Mouse (Mus musculus) megakaryocyte-erythroid progenitor cell, adult 5-6 weeks (primary cell): ENCODE results near the gene Cfap70. TPM values are rescaled to one million over a fixed set of nuclear protein-coding genes. Genes with fewer than 3 reads are reported as not detected.

Experiments
- ATAC-seq: replicated peaks from 2 replicates; pipeline ENCODE4 v1.8.0; 2016; ENCODE audit warnings: mild to moderate bottlenecking, inconsistent platforms; ENCODE audit not compliant: severe bottlenecking, poor library complexity, low FRiP score, low TSS enrichment
- total RNA-seq, 2 experiments: library from RNA; stranded (forward) in 1 of 2; stranded (reverse) in 1 of 2; fragments of 200-1000, 215-1000 nt in 1 of 2; fragments of >200 nt in 1 of 2; fragmentation: Nextera tagmentation in 1 of 2; gene quantifications; 2 replicates each; pipeline ENCODE4 v1.2.3; 2014 to 2017

The Cfap70 gene
- total RNA-seq, 2 experiments from 2014 or later, result not detected

DNA sequence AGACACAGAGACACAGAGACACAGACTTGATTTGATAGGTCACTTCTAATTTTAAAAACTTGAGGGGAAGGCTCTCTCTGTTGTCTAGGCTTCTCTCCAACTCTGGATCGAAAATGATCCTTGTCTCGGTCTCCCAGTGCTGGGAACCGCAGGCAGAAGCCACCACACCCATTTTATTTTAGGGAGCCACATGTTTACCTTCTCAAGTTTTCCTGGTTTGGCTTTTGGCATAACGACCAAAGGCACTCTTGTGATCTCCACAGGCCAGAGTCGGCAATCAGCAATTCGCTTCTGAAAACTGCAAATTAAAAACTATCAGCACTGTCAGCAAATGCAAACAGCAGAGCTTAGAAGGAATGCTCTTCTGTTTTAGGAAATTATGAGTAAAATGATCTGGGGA, 20.3 kb downstream of the Cfap70 start:
- no peak for ATAC-seq

DNA sequence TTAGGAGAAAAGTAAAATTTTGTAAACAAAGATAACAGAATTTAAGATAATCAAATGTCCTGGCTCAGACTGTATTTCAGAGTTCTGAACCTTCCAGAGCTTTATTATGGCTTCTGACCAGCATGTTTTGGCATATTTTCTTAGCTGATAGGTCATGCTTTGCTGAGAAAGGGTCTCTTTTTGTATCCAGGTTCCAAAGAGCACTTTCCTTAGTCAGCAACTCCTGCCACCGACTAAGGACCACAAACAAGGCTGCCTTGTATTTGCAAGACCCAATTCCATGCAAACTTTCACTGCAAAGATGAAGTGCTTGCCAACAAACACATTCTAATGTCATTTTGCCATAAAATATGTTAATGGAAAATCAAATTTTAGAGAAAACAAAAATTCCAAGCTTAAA, 22.2 kb downstream of the Cfap70 start:
- ATAC-seq, result no peak

DNA sequence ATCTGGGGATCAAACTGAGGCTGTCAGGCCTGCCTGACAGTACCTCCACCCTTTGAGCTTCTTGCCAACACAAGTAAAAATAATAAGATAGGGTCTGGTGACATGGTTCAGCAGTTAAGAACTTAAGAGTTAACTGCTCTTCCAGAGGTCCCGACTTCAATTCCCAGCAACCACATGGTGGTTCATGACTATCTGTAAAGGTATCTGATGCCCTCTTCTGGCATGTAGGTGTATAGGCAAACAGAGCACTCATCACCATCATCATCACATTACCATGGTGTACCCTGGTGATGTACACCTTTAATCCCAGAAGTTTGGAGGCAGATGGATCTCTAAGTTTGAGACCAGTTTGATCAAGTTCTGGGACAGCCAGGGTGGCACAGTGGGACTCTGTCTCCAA, 23.4 kb downstream of the Cfap70 start:
- 0 out of 2 replicates have a peak, but pooled peaks have one; percentile 47 for ATAC-seq

DNA sequence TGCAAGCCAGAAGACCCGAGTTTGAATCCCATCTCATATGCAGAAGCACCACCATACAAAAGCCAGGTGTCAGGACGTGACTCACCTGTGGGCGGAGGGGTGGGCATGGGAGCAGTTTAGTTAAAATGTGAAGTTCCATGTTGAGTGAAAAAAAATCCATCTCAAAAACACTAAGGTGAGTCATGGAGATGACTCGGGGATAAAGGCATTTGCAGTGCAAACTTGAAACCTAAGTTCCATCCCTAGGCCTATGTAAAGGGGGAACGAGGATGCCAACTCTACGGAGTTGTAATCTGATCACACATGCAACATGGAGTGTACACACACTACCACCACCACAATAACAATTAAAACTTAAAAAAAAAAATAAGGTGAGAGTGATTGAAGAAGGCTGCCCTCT, 29.0 kb downstream of the Cfap70 start:
- no peak for ATAC-seq

DNA sequence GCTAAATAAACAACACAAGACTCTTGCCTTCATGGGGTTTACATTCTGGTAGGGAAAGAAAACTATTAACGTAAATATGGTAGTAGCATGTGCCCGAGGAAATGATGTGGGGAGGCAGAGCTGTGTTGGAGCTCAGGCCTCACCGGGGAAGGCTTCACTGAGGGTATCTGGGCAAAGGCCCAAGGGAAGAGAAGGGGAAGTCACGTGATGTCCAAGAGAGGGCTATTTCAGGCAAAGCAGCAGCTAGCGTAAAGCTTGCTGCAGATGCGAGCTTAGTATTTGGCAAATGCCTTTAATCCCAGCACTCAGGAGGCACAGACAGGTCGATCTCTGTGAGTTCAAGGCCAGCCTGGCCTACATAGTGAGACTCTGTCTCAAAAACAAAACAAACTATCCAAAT, 29.8 kb downstream of the Cfap70 start:
- ATAC-seq, result no peak

DNA sequence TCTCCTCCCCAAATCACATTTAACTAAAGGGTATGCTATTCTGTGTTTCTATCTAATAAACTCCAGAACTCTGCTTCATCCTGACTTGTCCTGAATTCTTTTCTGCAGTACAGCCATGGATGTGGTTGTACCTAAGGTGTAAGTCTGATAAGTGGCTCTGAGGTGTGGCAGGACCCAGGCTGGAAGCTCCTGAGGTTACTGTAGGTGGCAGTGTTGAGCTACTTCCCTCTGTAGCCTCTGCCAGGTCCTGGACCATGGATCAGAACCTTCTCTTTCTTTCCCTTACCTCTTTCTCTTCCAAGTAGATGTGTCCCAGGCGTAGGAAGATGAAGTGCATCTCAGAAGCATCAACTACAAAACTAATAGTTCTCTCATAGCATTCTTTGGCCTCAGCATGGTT, 52.0 kb downstream of the Cfap70 start:
- peak; percentile 89 for ATAC-seq

DNA sequence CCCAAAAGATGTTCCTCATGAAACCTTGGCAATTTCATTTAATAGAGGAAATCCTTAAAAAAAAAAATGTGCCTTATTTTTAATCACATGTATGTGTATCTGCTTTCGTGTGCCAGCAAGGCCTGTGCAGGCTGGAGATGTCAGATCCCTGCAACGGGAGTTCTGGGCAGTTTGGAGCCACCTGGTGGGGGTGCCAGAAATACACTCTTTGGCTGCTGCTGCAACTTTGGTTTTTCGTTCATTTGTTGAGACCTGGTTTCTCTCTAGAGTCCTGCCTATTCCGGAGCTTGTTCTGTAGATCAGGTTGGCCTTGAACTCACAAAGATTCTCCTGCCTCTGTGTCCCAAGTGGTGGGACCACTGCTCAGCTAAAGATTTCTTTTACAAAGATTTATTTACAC, 53.2 kb downstream of the Cfap70 start:
- ATAC-seq, result peak; percentile 62; the same call in 1 of the 2 replicates

DNA sequence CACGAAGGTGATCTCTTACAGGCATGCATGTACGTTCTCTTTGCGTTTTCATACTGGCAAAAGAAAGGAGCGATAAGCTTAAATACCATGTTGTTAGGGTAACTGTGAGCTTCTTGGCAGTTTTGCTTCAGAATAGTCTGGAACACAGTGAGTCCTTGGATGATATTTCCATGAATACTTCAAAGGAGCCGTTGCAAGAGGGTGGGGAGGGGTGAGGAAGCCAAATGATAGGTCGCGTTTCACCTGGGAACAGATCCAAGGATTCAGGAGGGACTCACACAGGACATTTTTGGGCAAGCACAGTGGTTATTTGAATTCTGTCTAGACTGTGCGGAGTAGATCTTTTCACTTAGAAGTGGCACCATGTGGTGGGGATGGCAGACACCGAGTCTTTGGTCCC, 54.8 kb downstream of the Cfap70 start:
- ATAC-seq, result no peak

DNA sequence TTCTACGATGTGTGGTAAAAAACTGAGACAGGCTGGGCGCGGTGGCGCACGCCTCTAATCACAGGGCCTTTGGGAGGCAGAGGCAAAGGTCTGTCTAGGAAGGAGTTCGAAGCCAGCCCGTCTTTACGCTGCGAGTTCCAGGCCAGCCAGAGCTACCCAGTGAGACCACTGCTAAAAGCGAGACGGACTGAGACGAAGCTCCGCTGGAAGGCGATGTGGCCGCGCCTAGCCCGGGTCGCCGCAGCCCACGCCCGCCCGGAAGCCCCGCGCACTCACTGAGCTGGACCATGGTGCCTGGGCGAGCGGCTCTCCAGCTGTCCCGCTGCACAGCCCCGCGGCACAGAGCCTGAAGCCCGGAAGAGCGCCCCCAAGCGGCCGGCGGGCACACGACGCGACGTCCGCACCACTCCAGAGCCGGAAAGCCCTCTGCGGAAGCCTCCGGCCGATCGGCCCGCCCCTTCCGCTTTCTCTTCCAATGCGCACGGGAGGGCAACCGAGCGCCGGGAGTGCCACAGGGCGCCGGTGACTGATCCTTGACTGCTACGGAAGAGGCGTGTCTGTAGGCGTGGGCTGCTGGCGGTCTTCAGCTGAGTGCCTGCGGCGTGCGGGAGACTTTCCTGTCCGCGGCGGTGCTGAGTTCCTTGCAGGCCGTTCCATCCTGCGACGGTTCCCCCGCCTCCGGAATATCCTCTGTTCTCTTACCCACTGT, 58.7 kb downstream of the Cfap70 start, which contains the start of gene Mrps16:
Mrps16 (minus strand) TSS at position 430 of the 709 bp plus-strand sequence.
- peak; percentile 96 for ATAC-seq

DNA sequence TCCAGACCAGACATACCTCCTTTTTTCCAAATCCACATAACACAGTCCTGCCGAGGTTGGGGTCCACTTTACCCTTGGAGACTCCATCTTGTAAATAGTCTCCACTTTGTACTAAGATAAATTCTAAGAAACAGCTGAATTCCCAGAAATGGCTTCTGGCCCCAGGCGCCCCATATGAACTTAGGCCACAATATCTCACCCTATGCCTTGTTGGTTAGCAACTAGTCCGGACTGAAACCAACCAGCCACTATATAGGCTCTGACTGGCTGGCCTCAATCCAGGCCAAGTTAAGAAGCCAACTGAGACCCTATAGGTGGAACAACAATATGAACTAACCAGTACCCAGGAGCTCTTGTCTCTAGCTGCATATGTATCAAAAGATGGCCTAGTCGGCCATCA, 59.7 kb downstream of the Cfap70 start:
- ATAC-seq, result no peak

DNA sequence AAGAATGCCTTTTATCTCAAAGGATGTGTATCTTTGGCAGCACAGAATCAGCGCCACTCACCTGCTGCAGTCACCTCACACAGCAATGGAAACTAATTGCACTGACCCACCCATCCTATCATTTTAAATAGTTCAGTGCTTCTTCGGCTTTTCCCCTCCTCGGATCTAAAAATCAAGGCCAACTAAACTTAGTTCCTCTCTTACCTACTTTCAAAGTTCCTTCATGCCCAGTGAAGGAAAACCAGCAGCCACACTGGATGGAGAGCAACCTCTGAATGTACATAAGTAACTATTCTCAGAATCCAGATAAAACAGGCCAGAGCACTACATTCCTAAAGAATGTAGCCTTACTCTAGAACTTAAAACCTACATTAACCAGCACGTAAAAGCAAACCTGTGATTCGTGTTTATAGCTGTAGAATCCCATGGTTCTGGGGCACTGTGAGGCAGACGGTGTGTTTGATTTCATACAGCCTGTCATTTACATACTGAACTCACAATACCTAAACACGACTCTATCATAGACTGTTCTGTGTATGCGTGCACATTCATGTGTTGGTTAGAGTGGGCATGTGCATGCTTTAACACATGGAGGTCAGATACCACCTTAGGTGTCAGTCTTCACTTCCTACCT, 62.5 kb downstream of the Cfap70 start:
- ATAC-seq, result no peak

DNA sequence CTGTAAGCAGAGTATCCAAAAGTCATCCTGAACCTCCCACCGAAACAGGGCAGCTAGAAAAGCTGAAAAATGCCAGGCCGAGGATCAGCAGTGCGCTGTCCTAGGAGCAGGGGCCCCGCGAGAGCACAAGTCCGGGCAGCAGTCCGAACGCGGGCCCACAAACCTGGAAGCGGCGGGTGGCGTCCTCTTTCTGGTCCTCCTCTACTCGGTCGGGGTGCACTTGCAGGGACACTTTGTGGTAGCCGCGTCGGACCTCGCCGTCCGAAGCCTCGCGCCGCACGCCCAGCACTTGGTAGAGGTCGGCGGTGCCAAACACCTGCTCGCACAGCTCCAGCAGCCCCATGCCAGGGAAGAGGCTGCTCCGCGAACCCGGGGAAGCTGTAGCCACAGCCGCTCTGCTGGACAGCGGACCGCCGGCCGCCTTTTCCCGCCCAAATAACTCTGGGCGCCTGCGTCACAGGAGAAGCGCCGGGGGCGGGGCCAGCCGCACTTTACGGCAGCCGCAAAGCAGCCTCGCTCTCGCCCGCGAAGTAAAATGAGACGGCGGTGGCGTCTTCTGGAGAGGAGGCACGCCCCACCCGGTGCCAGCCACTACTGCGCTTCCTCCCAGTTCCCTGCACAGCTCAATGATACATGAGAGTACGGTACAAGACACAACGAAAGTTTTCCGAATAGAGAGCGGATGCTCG, 63.4 kb downstream of the Cfap70 start, which contains the start of gene Dnajc9:
Dnajc9 (minus strand) TSS at position 470 of the 689 bp plus-strand sequence.
- peak; percentile 63 for ATAC-seq

DNA sequence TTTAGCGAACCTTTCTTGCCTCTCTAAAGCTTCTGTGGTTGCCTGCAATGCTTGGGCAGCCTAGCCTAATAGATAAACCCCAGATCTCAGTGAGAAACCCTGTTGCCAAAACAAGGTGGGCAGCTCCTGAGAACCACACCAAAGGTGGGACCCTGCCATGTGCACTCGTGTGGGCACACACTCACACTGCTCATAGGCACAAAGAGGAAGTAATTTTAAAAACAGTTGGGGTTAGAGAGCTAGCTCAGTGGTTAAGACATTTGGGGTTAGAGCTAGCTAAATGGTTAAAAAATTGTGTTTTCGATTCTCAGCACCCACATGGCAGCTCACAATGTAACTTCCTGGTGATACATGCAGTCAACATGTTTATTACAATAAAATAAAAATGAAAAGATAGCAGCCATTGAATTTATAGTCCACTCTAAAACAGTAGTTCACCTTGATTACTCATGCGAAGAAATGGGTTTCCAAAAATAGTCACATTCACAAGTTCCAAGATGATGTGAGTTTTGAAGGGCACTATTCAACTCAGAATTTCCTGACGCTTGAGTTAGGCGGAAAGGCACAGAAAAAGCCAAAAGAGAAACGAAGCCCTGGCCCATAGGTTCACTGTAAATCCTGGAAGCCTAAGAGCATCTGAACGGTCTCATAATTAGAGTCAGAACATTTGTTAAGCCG, 72.1 kb downstream of the Cfap70 start:
- no peak for ATAC-seq

DNA sequence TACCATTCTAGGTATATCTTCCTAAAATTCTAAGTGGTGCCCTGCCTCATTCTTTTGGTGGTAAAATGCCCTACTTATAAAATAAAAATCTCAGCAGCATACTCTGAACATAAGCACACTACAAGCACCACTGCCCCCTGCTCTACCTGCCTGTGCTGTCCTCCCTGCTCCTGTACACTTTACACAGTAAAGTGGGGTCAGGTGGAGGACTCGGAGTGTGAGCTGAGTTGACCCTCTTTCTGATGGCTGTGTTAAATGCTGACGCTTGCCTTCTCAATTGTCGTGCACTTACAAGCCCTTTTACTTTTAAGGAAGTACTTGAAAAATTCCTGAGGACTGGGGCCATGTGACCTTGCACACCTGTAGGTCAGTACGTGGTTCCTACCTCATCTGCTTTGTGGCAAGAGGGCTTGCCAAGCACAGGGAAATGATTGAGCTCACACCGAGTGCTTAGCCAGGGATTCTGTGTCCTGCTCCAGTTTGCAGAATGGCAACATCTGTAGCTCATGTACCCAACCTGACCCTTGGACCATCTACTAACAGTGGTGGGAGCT, 72.9 kb downstream of the Cfap70 start:
- no peak for ATAC-seq

DNA sequence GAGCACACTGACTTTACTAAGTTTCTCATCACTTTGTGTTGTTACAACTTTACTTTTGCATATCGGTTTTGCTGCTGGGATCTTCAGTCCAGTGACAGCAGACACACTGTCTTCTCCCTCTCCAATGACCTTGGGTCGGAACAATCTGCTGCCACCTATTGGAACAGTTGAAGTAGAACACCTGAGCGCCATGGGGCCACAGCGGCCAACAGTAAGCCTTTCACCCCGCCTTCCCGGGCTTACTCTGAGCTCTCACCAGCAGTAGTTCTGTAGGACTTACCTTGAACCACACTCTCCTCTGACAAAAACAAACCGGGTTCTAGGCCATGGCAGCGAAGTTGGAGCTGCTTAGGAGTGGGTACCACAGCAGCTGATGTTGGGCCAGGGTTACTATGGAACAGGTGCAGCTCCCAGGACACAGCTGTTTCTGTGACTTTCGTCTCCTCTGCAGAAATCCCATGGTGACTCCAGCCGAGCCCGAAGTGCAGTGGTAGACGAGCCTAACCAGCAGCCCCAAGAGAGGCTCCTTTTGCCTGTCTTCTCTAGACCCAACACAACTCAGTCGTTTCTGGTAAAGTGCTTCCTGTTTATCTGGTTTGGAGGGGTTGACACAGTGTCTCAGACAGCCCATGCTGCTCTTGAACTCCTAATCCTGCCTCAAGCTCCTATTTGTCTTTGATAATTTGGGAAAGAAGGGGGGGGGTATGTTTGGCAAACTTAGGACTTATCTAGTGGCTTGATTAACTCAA, 73.5 kb downstream of the Cfap70 start:
- peak; percentile 80 for ATAC-seq

DNA sequence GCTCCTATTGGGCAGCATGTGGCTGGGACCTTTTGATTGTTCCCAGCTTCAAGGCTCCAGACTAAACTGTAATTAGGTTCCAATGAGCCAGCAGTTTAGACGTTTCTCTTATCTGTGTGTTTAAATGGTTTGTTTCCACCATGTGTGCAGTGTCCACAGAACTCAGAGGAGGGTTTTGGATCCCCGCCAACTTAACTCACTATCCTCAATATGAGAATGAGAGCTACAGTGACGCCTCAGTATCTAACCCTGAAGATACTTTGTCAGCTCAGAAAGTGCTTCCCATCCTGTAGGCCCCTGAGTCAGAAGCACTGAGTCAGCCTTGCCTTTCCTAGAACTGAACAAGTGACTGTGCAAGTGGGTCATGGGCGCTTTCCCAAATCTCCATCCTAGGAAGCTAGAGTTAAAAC, 74.9 kb downstream of the Cfap70 start:
- ATAC-seq, result peak; percentile 78

DNA sequence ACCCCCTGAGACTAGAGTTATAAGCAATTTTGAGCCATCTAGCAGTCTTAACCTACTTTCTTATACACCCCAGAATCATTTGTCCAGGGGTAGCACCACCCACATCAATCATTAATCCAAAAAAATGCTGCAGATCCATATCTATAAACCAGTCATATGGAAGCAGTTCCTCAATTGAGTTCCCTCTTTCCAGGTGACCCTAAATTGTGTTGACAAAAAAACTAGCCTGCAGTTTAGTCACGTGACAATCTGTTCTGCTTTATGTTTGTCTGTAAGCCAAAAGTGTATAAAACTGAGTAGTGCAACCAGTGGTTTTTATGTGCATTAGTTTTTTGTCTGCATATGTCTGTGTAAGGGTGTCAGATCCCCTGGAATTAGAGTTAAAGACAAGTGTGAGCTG, 80.2 kb downstream of the Cfap70 start:
- no peak for ATAC-seq

DNA sequence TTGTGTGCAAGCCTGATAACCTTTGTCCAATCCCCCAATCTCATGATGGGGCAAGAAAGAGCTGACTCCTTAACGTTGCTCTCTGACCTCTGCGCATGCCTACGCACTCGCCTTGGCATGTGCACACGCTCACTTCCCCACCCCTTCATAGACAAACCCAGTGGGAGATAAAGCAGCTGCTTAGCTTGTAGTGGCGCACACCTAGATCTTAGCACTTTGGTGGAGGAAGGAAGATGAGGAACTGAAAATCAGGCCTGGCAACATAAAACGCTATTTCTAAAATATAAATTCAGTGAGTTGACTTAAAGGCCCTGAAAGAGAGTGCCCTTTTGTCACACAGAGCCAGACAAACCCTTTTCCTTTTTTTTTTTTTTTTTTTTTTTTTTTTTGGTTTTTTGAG, 81.2 kb downstream of the Cfap70 start:
- ATAC-seq, result peak; percentile 94

DNA sequence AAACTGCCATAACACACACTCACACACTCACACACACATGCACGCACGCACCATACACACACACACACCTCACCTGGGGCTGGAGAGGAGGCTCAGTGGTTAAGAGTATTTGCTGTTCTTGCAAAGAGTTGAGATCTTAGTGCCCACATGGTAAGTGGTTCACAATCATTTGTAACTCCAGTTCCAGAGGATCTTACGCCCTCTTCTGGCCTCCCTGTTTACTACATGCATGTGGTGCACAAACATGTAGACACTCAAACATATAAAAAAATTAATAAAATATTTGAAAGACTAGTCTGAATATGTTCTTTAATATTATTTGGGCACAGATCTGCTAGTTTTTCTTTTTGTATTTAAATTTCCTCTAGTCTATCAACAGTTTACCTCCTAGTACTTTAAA, 83.8 kb downstream of the Cfap70 start:
- no peak for ATAC-seq
